Mouse (Mus musculus) kidney, embryonic 14.5 days (tissue): ENCODE data around the gene Ifi206. TPM values are rescaled to one million over a fixed set of nuclear protein-coding genes. Genes with fewer than 3 reads are reported as not detected.

Source experiments
- ATAC-seq: fragments of 200-750 bp; cut with Nextera tagmentation; 2 replicates; pipeline ENCODE4 v1.8.0; 2017; ENCODE audit warnings: moderate number of reproducible peaks, mild to moderate bottlenecking, moderate TSS enrichment, moderate library complexity; ENCODE audit not compliant: low FRiP score, low TSS enrichment
- H3K27ac ChIP-seq: fragments of 300-500 bp; sonication (generic); 2 replicates; pipeline ENCODE4 v1.5.1; 2014; ENCODE audit warnings: low read depth, mild to moderate bottlenecking, low read length, moderate library complexity, mixed read lengths
- H3K27me3 ChIP-seq: fragments of 300-500 bp; sonication (generic); 2 replicates; pipeline ENCODE4 v1.6.1; 2014; ENCODE audit warnings: mild to moderate bottlenecking, low read length; ENCODE audit not compliant: control insufficient read depth, insufficient read depth
- H3K36me3 ChIP-seq: fragments of 300-500 bp; sonication (generic); 2 replicates; pipeline ENCODE4 v1.6.1; 2014; ENCODE audit warnings: low read length, mixed read lengths; ENCODE audit not compliant: control insufficient read depth, insufficient read depth
- H3K4me1 ChIP-seq: fragments of 300-500 bp; sonication (generic); 2 replicates; pipeline ENCODE4 v1.6.1; 2014; ENCODE audit warnings: low read length, mixed read lengths; ENCODE audit not compliant: control insufficient read depth, insufficient read depth
- H3K4me2 ChIP-seq: fragments of 300-500 bp; sonication (generic); replicated peaks from 2 replicates; pipeline ENCODE4 v1.6.1; 2014; ENCODE audit warnings: low read depth, mild to moderate bottlenecking, low read length
- H3K4me3 ChIP-seq: fragments of 300-500 bp; sonication (generic); 2 replicates; pipeline ENCODE4 v1.5.1; 2014; ENCODE audit warnings: mild to moderate bottlenecking, low read length
- H3K9ac ChIP-seq: fragments of 300-500 bp; sonication (generic); 2 replicates; pipeline ENCODE4 v1.6.1; 2014; ENCODE audit warnings: low read depth, mild to moderate bottlenecking, low read length, moderate library complexity
- H3K9me3 ChIP-seq: fragments of 300-500 bp; sonication (generic); 2 replicates; pipeline ENCODE4 v1.6.1; 2016; ENCODE audit warnings: low read length; ENCODE audit not compliant: control insufficient read depth
- WGBS: fragments of 180-500 bp; shearing (Covaris S2); extraction: QIAGEN DNeasy Blood & Tissue Kit; methylation state at CpG from one replicate; pipeline ENCODE4 v1.1.7; 2014; 5-methylcytosine and 5-hydroxymethylcytosine counted together
- microRNA-seq: library from miRNA; unstranded; fragments of <30 nt; microRNA quantifications from one replicate; pipeline ENCODE4, GENCODE M21; 2016
- polyA plus RNA-seq: library from polyadenylated mRNA; unstranded; fragments of >200 nt; fragmentation: Nextera tagmentation; extraction: Ambion mirVana; gene quantifications from 2 replicates; pipeline ENCODE4 v1.2.1, GENCODE M21; 2014

The Ifi206 gene
- polyA plus RNA-seq, 1 experiment from 2014 or later, result 0.09 TPM

GRCm38 (mm10) chr1:173427385-173427784 lies 63.5 kb downstream of the Ifi206 start:
- H3K36me3 ChIP-seq, result no peaks in the 10 kb centered on the region
- no peaks in the 10 kb centered on the region for H3K4me1 ChIP-seq
- 84% methylated on average over 8 of the region's 8 CpGs for WGBS

GRCm38 (mm10) chr1:173426345-173426744 lies 64.5 kb downstream of the Ifi206 start:
- Histone ChIP-seq H3K36me3 (no peaks in the 10 kb centered on the region), H3K27ac (no peak overlapping the region), H3K4me3 (no peak overlapping the region), H3K9ac (no peak overlapping the region), H3K4me1 (no peaks in the 10 kb centered on the region), H3K9me3 (no peaks in the 10 kb centered on the region), H3K4me2 (no peak overlapping the region), H3K27me3 (no peaks in the 10 kb centered on the region)
- 85% methylated on average over 2 of the region's 2 CpGs for WGBS
- ATAC-seq, result no peak

More at GRCm38 (mm10) chr1:173427385-173427784, 63.5 kb downstream of the Ifi206 start:
- H3K27ac ChIP-seq, result no peak overlapping the region
- no peak for ATAC-seq
- no peaks in the 10 kb centered on the region for H3K27me3 ChIP-seq
- no peaks in the 10 kb centered on the region for H3K9me3 ChIP-seq
- H3K4me2 ChIP-seq, result no peak overlapping the region
- no peak overlapping the region for H3K4me3 ChIP-seq
- no peak overlapping the region for H3K9ac ChIP-seq

GRCm38 (mm10) chr1:173420374-173420773 lies 70.5 kb downstream of the Ifi206 start:
- ATAC-seq, result no peak
- Histone ChIP-seq H3K9ac (no peak overlapping the region), H3K4me3 (no peak overlapping the region), H3K4me2 (no peak overlapping the region), H3K9me3 (no peaks in the 10 kb centered on the region), H3K27ac (no peak overlapping the region), H3K36me3 (no peaks in the 10 kb centered on the region), H3K4me1 (no peaks in the 10 kb centered on the region), H3K27me3 (no peaks in the 10 kb centered on the region)
- 78% methylated on average over 6 of the region's 6 CpGs for WGBS

- 70% methylated on average over 1 of the region's 1 CpGs for WGBS
- Histone ChIP-seq H3K9me3 (no peaks in the 10 kb centered on the region), H3K9ac (no peak overlapping the region), H3K27ac (no peak overlapping the region), H3K4me2 (no peak overlapping the region), H3K4me1 (no peaks in the 10 kb centered on the region), H3K27me3 (no peaks in the 10 kb centered on the region), H3K4me3 (no peak overlapping the region), H3K36me3 (no peaks in the 10 kb centered on the region)
- ATAC-seq, result peak; percentile 81; the same call in 1 of the 2 replicates
These were observed 71.8 kb downstream of the Ifi206 start for GRCm38 (mm10) chr1:173418936-173419621.

GRCm38 (mm10) chr1:173418516-173418915 lies 72.3 kb downstream of the Ifi206 start:
- Histone ChIP-seq H3K4me2 (no peak overlapping the region), H3K36me3 (no peaks in the 10 kb centered on the region), H3K27ac (no peak overlapping the region), H3K9me3 (no peaks in the 10 kb centered on the region), H3K27me3 (no peaks in the 10 kb centered on the region), H3K4me1 (no peaks in the 10 kb centered on the region), H3K9ac (no peak overlapping the region), H3K4me3 (no peak overlapping the region)
- ATAC-seq, result no peak
- WGBS, result 87% methylated on average over 3 of the region's 3 CpGs

Small RNA genes lying within 50 kb of the gene (microRNA-seq; reads per million reads assigned to microRNA genes)
- not detected for gene Gm44481

Other genes starting within 250 kb of the Ifi206 start
- not detected in 2 replicates for gene Olfr418, start 225.0 kb downstream of the Ifi206 start, polyA plus RNA-seq
- not detected in 2 replicates for gene Mptx2, start 213.3 kb downstream of the Ifi206 start, polyA plus RNA-seq
- 0.37 and 0.79 TPM in 2 replicates for gene Ackr1, start 157.3 kb downstream of the Ifi206 start, polyA plus RNA-seq
- gene Aim2, start 140.2 kb downstream of the Ifi206 start, polyA plus RNA-seq, result 2.3 and 3.3 TPM in 2 replicates
- 1.7 and 2.7 TPM in 2 replicates for gene Cadm3, start 123.3 kb downstream of the Ifi206 start, polyA plus RNA-seq
- not detected in 2 replicates for gene Ifi214, start 44.9 kb upstream of the Ifi206 start, polyA plus RNA-seq
- not detected in 2 replicates for gene Ifi213, start 108.2 kb upstream of the Ifi206 start, polyA plus RNA-seq
- gene Ifi209, start 139.9 kb upstream of the Ifi206 start, polyA plus RNA-seq, result 0.14 and 0.19 TPM in 2 replicates
- gene Ifi208, start 182.6 kb upstream of the Ifi206 start, polyA plus RNA-seq, result 0.07 TPM in 1 of 2 replicates, not detected in the other